Mouse (Mus musculus) thymus, adult 2 months (tissue): ENCODE results near the gene Rnaseh2c.

Experiments used
- CTCF ChIP-seq: fragments of 200-500 bp; IDR thresholded peaks from 2 replicates; pipeline ENCODE4 v1.5.1; 2012; ENCODE audit warnings: mild to moderate bottlenecking, control low read depth, low read length, moderate library complexity, borderline replicate concordance; ENCODE audit not compliant: control insufficient read depth, poor library complexity, insufficient read depth; ENCODE audit errors: extremely low read depth
- POLR2A ChIP-seq: fragments of 200-500 bp; IDR thresholded peaks from 2 replicates; pipeline ENCODE4 v1.6.1; 2012; ENCODE audit warnings: mild to moderate bottlenecking, low read length, control low read depth, moderate library complexity; ENCODE audit not compliant: control insufficient read depth, poor library complexity, insufficient read depth; ENCODE audit errors: extremely low read depth

DNA sequence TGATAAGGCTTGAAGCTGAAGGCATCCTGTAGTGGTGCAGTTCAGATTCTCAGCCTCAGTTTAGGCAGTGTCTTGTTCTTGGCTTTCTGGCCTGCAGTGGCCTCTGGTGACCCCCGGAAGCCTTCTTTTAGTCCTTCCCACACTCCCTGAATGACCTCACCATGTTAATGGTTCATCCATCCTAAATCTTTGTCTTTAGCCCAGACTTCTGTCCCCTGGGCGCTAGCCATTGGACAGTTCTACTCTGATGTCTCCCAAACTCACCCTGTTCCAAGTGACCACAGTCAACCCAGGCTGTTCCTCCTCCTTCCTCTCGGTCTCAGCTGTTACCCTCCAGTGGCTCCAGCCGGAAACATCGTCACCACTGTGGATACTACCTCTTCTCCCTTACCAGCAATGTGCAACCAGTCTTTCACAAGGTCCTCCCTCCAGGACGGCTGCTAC lies 47.6 kb downstream of the Rnaseh2c start:
- no peak for TF ChIP-seq POLR2A
- no peak for TF ChIP-seq CTCF
